Mouse (Mus musculus): ENCODE measurements around the gene Sipa1.

DNA sequence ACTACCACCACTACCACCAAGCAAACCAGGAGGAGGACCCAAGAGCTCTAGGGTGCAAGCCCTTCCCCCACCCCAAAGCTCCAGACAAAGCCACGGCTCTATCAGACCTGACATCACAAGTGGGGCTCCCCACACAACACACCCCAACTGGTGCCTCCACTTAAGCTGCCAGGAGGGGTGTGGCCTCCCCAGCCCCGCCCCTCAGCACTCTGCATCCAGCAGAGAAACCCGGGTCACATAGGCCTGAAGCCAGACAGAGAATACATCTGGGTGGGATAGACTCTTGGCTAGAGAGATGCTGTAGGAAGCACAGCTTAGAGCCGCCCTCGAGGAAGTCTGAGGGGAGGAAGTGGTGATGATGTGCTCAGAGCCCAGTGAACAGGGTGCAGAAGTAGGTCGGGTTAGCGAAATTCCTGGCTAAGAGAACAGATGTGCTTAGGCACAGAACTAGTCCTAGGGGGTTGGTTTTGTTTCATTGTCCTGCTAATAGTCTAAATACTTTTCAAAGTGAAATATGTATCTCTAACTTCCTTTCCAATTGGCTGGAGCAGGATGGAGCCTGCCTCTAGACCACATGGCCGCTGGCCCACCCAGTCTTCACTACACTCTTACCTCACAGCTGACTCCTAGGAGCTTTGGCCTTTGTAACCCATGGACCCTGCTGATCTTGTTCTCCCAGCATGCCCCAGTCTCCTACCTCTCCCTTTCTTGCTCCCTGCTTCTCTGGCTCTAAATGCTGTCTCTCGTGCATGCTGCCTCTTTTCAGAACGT lies 41.5 kb upstream of the Sipa1 start:
- no peak for TF ChIP-seq GATA1 (IDR thresholded peaks at IDR 0.05; ENCODE audit: low read length)
- no peak for TF ChIP-seq TAL1 (IDR thresholded peaks at IDR 0.05; ENCODE audit: low read length)

All from erythroblast, embryonic 14.5 days (primary cell).